Mouse (Mus musculus) kidney, postnatal 0 days (tissue): ENCODE data around the gene Smtnl1. TPM values are rescaled to one million over a fixed set of nuclear protein-coding genes. Genes with fewer than 3 reads are reported as not detected.

Source experiments
- ATAC-seq: fragments of 200-750 bp; cut with Nextera tagmentation; replicated peaks from 2 replicates; pipeline ENCODE4 v1.8.0; 2017; ENCODE audit warnings: low read depth, moderate number of reproducible peaks, moderate TSS enrichment, moderate library complexity; ENCODE audit not compliant: low FRiP score
- DNase-seq: peaks from one replicate; pipeline ENCODE4 v3.0.0-alpha.2; 2016; ENCODE audit warnings: low spot score
- H3K27ac ChIP-seq: fragments of 300-500 bp; sonication (generic); 2 replicates; pipeline ENCODE4 v1.5.1; 2014; ENCODE audit warnings: mild to moderate bottlenecking
- H3K27me3 ChIP-seq: fragments of 300-500 bp; sonication (generic); 2 replicates; pipeline ENCODE4 v1.6.1; 2014; ENCODE audit warnings: low read length, mixed read lengths; ENCODE audit not compliant: insufficient read depth
- H3K36me3 ChIP-seq: fragments of 300-500 bp; sonication (generic); 2 replicates; pipeline ENCODE4 v1.6.1; 2014; ENCODE audit warnings: low read length, mixed read lengths; ENCODE audit not compliant: insufficient read depth
- H3K4me1 ChIP-seq: fragments of 300-500 bp; sonication (generic); replicated peaks from 2 replicates; pipeline ENCODE4 v1.6.1; 2014; ENCODE audit warnings: antibody characterized with exemption, low read length, mixed read lengths; ENCODE audit not compliant: insufficient read depth
- H3K4me2 ChIP-seq: fragments of 300-500 bp; sonication (generic); 2 replicates; pipeline ENCODE4 v1.6.1; 2014; ENCODE audit warnings: mild to moderate bottlenecking, low read length, moderate library complexity, mixed read lengths
- H3K4me3 ChIP-seq: fragments of 300-500 bp; sonication (generic); replicated peaks from 2 replicates; pipeline ENCODE4 v1.5.1; 2014; ENCODE audit warnings: low read depth, low read length
- H3K9ac ChIP-seq: fragments of 300-500 bp; sonication (generic); 2 replicates; pipeline ENCODE4 v1.6.1; 2014; ENCODE audit warnings: low read depth, low read length
- H3K9me3 ChIP-seq: fragments of 300-500 bp; sonication (generic); replicated peaks from 2 replicates; pipeline ENCODE4 v1.6.1; 2016; ENCODE audit warnings: low read length, inconsistent platforms, mixed read lengths
- CTCF ChIP-seq: IDR thresholded peaks from 2 replicates; pipeline ENCODE4 v1.5.1; 2016; ENCODE audit warnings: antibody characterized with exemption, low read depth, mild to moderate bottlenecking, moderate library complexity
- WGBS: fragments of 180-500 bp; shearing (Covaris S2); extraction: QIAGEN DNeasy Blood & Tissue Kit; methylation state at CpG from one replicate; pipeline ENCODE4 v1.1.7; 2014; 5-methylcytosine and 5-hydroxymethylcytosine counted together
- polyA plus RNA-seq: library from polyadenylated mRNA; unstranded; fragments of >200 nt; fragmentation: Nextera tagmentation; extraction: Ambion mirVana; gene quantifications from 2 replicates; pipeline ENCODE4 v1.2.1, GENCODE M21; 2015

Smtnl1 gene
- polyA plus RNA-seq, 1 experiment from 2014 or later = 0.36 TPM

DNA sequence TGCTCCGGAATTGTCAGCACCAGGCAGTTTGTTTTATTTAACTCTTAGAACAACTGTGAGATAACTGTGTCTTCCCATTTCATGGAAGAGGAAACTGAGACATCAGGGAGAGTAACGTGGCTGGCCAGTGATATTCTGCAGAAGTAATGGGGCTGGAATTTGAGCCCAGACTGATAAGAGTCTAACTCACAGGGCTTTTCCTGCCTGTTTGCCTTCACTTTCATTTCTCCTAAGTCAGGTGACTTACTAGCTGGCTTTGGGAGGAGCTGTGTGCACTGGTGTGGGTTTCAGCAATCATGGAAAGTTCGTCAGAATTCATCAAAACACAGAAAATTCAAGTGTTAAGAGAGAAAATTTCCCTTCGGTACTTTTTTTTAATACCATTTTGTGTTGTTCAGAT lies 22.1 kb downstream of the Smtnl1 start:
- TF ChIP-seq CTCF = no peak
- Histone ChIP-seq H3K36me3 (no peaks in the 10 kb centered on the region), H3K27me3 (no peaks in the 10 kb centered on the region), H3K27ac (no peak overlapping the region), H3K4me1 (no peaks in the 10 kb centered on the region), H3K9me3 (no peaks in the 10 kb centered on the region), H3K4me2 (no peak overlapping the region), H3K9ac (no peak overlapping the region), H3K4me3 (no peak overlapping the region)
- ATAC-seq (no peak), DNase-seq (no peak)
- 76% methylated on average over 4 of the region's 4 CpGs for WGBS

DNA sequence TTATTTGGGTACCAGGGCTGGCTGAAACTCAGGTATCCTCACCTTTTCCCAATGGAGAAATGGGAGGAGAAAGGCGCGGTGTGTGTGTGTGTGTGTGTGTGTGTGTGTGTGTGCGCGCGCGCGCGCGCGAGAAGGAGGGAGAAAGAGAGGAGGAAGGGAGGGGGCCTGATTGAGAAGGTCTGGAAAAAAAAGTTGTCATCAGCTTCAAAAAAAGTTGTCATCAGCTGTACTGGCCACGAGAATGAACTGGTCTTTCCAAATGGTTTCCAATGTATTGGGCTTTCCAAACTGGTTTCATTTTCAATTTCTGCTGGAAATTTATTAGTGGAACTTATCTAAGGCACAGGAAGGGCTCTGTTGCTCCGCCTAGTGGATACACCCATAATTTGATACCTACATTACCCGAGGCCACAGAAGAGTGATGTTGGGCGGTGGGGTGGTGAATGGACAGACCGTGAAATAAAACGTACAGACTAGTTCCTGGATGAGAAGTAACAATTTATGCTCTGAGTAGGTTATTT lies 23.4 kb downstream of the Smtnl1 start:
- Histone ChIP-seq H3K4me1 (no peaks in the 10 kb centered on the region), H3K9ac (peak overlapping the region; percentile 60), H3K36me3 (no peaks in the 10 kb centered on the region), H3K4me2 (peak overlapping the region; percentile 97), H3K9me3 (no peaks in the 10 kb centered on the region), H3K27ac (peak overlapping the region; percentile 70), H3K27me3 (no peaks in the 10 kb centered on the region), H3K4me3 (peak overlapping the region; percentile 67)
- peak; percentile 47 for ATAC-seq
- WGBS = under 1% methylated on average over 16 of the region's 16 CpGs
- TF ChIP-seq CTCF = peak; percentile 85
- peak; percentile 95 for DNase-seq

DNA sequence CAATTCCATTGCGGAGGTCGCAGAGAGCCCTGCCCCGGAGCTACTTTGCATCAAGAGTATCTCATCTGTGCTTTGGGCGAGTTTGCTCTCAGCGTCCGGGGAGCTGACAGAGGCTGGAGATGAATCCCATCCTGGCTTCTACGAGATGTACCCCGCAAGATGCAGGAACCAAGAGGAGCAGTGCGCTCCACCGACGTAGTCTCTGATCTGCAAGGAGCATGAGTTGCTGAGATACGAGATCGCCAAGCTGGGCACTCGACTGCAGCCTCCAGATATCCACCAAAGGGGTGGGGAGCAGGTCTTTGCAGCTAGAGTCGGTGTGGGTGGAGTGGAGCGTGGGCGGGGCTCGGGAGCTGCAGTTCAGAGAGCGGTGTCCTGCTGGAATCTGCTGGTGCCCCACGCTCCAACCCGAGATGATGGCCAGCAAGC lies 23.9 kb downstream of the Smtnl1 start, which contains the start of gene Ube2l6:
TSS of gene Ube2l6 (plus strand) at position 336 of the 429 bp plus-strand sequence.
- peak; percentile 73 for ATAC-seq
- TF ChIP-seq CTCF = no peak
- WGBS = 0% methylated on average over 21 of the region's 21 CpGs

DNA sequence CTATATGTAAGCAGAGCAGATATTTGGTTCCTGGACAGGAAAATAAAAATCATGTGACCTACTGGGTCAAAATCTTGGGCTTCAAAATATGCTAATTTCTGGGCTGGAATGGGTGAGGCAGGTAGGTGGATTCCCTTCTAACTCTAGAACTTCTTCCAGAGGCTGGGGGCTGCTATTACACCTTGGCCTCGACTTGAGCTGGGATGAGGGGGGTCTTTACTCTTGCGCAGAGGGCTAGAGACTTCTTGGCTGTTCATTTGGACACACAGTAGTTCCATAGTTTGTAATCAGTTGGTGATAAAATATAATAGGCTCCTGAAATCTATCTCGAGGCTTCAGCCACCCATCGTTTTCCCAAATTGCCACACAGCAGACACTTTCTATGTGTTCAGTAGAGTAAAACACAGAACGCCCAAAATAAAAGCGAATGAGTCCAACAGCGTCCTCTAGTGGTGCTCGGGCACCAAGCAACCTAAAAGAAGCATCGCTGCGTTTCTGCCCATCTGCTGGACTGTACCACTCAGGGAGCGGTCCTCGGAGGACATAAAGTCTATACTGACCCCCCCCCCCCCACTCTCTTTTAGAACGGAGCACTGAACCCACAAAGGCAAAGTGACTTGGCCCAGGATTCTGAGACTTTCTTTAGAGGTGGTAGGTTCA lies 24.5 kb downstream of the Smtnl1 start:
- WGBS = 13% methylated on average over 13 of the region's 13 CpGs
- Histone ChIP-seq H3K27ac (peak overlapping the region; percentile 70; the same call in 1 of the 2 replicates), H3K4me3 (peak overlapping the region; percentile 67), H3K27me3 (no peaks in the 10 kb centered on the region), H3K36me3 (no peaks in the 10 kb centered on the region), H3K9me3 (no peaks in the 10 kb centered on the region), H3K4me1 (no peaks in the 10 kb centered on the region), H3K9ac (no peak overlapping the region), H3K4me2 (peak overlapping the region; percentile 97)
- peak; percentile 67 for ATAC-seq
- DNase-seq = peak; percentile 92
- TF ChIP-seq CTCF = peak; percentile 83

More for the DNA sequence above, 23.9 kb downstream of the Smtnl1 start, which contains the start of gene Ube2l6:
- no peaks in the 10 kb centered on the region for H3K9me3 ChIP-seq
- no peaks in the 10 kb centered on the region for H3K36me3 ChIP-seq
- H3K4me1 ChIP-seq = no peaks in the 10 kb centered on the region
- H3K4me3 ChIP-seq = peak within 1 kb of the TSS; percentile 67
- peak within 1 kb of the TSS; percentile 97 for H3K4me2 ChIP-seq
- H3K9ac ChIP-seq = peak within 1 kb of the TSS; percentile 60
- H3K27ac ChIP-seq = peak within 1 kb of the TSS; percentile 70
- peak; percentile 86 for DNase-seq
- no peaks in the 10 kb centered on the region for H3K27me3 ChIP-seq

DNA sequence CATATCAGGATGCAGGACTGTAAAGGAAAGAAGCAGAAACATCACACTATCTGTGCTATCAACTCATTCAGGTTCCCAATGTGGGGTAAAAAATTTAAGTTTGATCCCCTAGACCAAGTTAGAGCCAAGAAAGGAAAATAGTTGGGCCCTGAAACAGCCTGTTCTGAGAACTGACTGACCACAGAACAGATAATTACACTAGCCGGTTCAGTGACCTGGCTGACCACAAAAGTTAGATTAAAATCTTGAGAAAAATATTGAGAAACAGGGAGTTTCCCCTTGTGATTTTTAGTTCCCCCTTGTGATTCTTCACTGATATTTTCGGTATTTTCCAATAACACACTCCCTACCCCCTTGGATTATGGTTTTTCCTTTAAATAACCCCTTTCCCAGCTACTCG lies 28.6 kb downstream of the Smtnl1 start:
- H3K4me1 ChIP-seq = no peaks in the 10 kb centered on the region
- no peak overlapping the region for H3K4me2 ChIP-seq
- WGBS = 84% methylated on average over 3 of the region's 3 CpGs
- H3K27ac ChIP-seq = no peak overlapping the region
- DNase-seq = no peak
- H3K27me3 ChIP-seq = no peaks in the 10 kb centered on the region
- ATAC-seq = no peak
- H3K9ac ChIP-seq = no peak overlapping the region
- no peaks in the 10 kb centered on the region for H3K36me3 ChIP-seq
- TF ChIP-seq CTCF = no peak
- no peaks in the 10 kb centered on the region for H3K9me3 ChIP-seq
- H3K4me3 ChIP-seq = no peak overlapping the region

DNA sequence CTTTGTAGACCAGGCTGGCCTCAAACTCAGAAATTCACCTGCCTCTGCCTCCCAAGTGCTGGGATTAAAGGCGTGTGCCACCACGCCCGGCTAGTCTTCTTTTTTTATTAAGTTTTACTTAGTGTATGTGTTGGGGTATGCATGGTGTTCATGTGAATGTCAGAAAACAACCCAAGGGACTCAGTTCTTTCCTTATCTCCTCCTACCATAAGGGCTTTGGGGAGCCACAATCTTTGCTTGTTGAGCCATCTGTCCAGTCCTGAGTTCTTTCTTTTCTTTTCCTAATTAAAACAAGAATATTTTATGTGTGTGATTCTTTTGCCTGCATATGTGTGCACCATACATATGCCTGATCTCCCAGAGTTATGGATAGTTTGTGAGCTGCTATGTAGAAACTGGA lies 29.3 kb downstream of the Smtnl1 start:
- WGBS = 84% methylated on average over 3 of the region's 3 CpGs
- Histone ChIP-seq H3K27me3 (no peaks in the 10 kb centered on the region), H3K4me3 (no peak overlapping the region), H3K27ac (no peak overlapping the region), H3K9ac (no peak overlapping the region), H3K4me1 (no peaks in the 10 kb centered on the region), H3K36me3 (no peaks in the 10 kb centered on the region), H3K4me2 (no peak overlapping the region), H3K9me3 (no peaks in the 10 kb centered on the region)
- no peak for TF ChIP-seq CTCF
- ATAC-seq (no peak), DNase-seq (no peak)
